In the genomic region with DNA sequence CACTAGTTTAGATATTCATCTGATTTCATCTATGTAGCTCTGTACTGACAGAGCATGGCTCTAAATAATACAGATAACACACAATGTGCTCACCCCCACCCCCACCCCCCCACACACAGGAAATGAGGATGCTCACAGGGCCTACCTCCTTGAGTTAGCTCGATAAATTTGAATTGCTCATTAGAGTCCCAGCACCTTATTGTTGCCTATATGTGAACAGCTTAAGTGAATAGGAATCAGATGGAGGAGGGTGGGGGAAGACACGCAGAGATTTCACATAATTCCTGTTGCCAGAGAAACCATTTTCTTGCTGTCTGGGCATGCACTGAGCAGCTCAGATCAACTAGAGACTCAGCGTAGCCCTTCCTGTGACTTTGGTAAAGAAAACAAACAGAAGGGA, we compare ENCODE assay signal across 17 mouse cellular contexts.
DNase-seq lines count a peak whose midpoint lies in the region; ATAC-seq and TF ChIP-seq lines count a peak whose summit lies in the region.
"Had no signal": no experiment of that assay in that cellular context is flagged by ENCODE, and none has a peak within 500 bp of the region (broad histone marks: within the 10 kb centered on the region; RNA-seq: fewer than 3 reads in every experiment).

No protein-coding gene starts in this region.

- WGBS in forebrain, postnatal 0 days, result 9% methylated on average over 3 of the region's 3 CpGs
- 6% methylated on average over 3 of the region's 3 CpGs for WGBS in midbrain, embryonic 14.5 days

- DNase-seq in frontal cortex, postnatal 36 days (ENCODE audit: low spot score in 2 of 2), result no peak
- DNase-seq in brain, embryonic 14.5 days (ENCODE audit: low read depth), result peak; percentile 87
- DNase-seq in forebrain, postnatal 0 days, result peak; percentile 71
- peak; percentile 74 for DNase-seq in midbrain, embryonic 14.5 days
- DNase-seq in heart, adult 8-10 months (ENCODE audit: low spot score), result no peak
- no peak for DNase-seq in spleen, postnatal 14 days (ENCODE audit: low spot score in 2 of 2)
- DNase-seq: cerebellum, postnatal 14 days; heart, postnatal 36 days; kidney, adult 2 months; lung, postnatal 4 days; thymus, postnatal 25 days had no signal

- TF ChIP-seq CTCF in brain, embryonic 14.5 days (IDR thresholded peaks at IDR 0.05; ENCODE audit: borderline replicate concordance, extremely low read depth, insufficient read depth, insufficient read length), result no peak
- TF ChIP-seq CTCF in forebrain, postnatal 0 days (IDR thresholded peaks at IDR 0.05; ENCODE audit: low read depth), result no peak

- H3K9me3 ChIP-seq in forebrain, postnatal 0 days (ENCODE audit: low read length), result no peaks in the 10 kb centered on the region
- H3K9me3 ChIP-seq in midbrain, embryonic 14.5 days (ENCODE audit: control insufficient read depth, low read length), result no peaks in the 10 kb centered on the region
- H3K9me3 ChIP-seq: heart, embryonic 10.5 days; limb, embryonic 10.5 days; liver, embryonic 15.5 days had no signal

- no peak overlapping the region; the same call in 1 of the 2 replicates for H3K9ac ChIP-seq in forebrain, postnatal 0 days
- no peak overlapping the region for H3K9ac ChIP-seq in midbrain, embryonic 14.5 days (replicated peaks; ENCODE audit: low read length)
- H3K9ac ChIP-seq: liver, embryonic 15.5 days had no signal

- H3K4me2 ChIP-seq in forebrain, postnatal 0 days (ENCODE audit: low read depth), result no peak overlapping the region
- H3K4me2 ChIP-seq in midbrain, embryonic 14.5 days (ENCODE audit: low read length), result peak overlapping the region; percentile 19; the same call in 1 of the 2 replicates
- H3K4me2 ChIP-seq: liver, embryonic 15.5 days had no signal

- H3K4me1 ChIP-seq in forebrain, postnatal 0 days (ENCODE audit: insufficient read depth), result peaks cover 9% of the 10 kb centered on the region; the same call in 1 of the 2 replicates
- H3K4me1 ChIP-seq in midbrain, embryonic 14.5 days (ENCODE audit: control insufficient read depth, insufficient read depth, low read length), result peaks cover 27% of the 10 kb centered on the region
- H3K4me1 ChIP-seq: heart, embryonic 10.5 days; liver, embryonic 15.5 days had no signal

- TF ChIP-seq POLR2A in brain, embryonic 14.5 days (IDR thresholded peaks at IDR 0.05; ENCODE audit: borderline replicate concordance, extremely low read depth, insufficient read depth, insufficient read length, poor library complexity, severe bottlenecking), result no peak

- H3K27me3 ChIP-seq in forebrain, postnatal 0 days (ENCODE audit: insufficient read depth, low read length), result no peaks in the 10 kb centered on the region
- H3K27me3 ChIP-seq in midbrain, embryonic 14.5 days (ENCODE audit: control insufficient read depth, insufficient read depth, low read length), result no peaks in the 10 kb centered on the region
- H3K27me3 ChIP-seq: liver, embryonic 15.5 days had no signal

- no peak overlapping the region for H3K4me3 ChIP-seq in forebrain, postnatal 0 days (ENCODE audit: low read depth, low read length)
- no peak overlapping the region for H3K4me3 ChIP-seq in midbrain, embryonic 14.5 days (replicated peaks; ENCODE audit: low read depth, low read length)
- H3K4me3 ChIP-seq: heart, embryonic 10.5 days; limb, embryonic 10.5 days; liver, embryonic 15.5 days; myocyte had no signal

- ATAC-seq in frontal cortex, adult (ENCODE audit: low TSS enrichment), result peak; percentile 53
- peak; percentile 96 for ATAC-seq in forebrain, postnatal 0 days
- peak; percentile 53; the same call in 1 of the 2 replicates for ATAC-seq in midbrain, embryonic 14.5 days (ENCODE audit: low FRiP score, low TSS enrichment)
- no peak for ATAC-seq in activated CD4-positive, CD25-positive, alpha-beta regulatory T cell, adult 4 months

- H3K36me3 ChIP-seq in forebrain, postnatal 0 days (ENCODE audit: insufficient read depth), result no peaks in the 10 kb centered on the region
- H3K36me3 ChIP-seq in midbrain, embryonic 14.5 days (ENCODE audit: control insufficient read depth, insufficient read depth, low read length), result no peaks in the 10 kb centered on the region
- H3K36me3 ChIP-seq: heart, embryonic 10.5 days; limb, embryonic 10.5 days; liver, embryonic 15.5 days had no signal

- H3K27ac ChIP-seq in forebrain, postnatal 0 days (ENCODE audit: low read depth, low read length), result peak overlapping the region; percentile 42; the same call in 1 of the 2 replicates
- H3K27ac ChIP-seq in midbrain, embryonic 14.5 days (replicated peaks; ENCODE audit: low read depth, low read length), result peak overlapping the region; percentile 37; the same call in 1 of the 2 replicates
- H3K27ac ChIP-seq: heart, embryonic 10.5 days; limb, embryonic 10.5 days; liver, embryonic 15.5 days had no signal

Comparison
In these comparisons a context has a peak if more than half of its experiments do, and no peak if none do; other contexts are left out.
1. DNase-seq: peak in brain, embryonic 14.5 days (single experiment), forebrain, postnatal 0 days (single experiment) and midbrain, embryonic 14.5 days (single experiment); none in frontal cortex, postnatal 36 days (0 of 2), heart, adult 8-10 months (single experiment) and spleen, postnatal 14 days (0 of 2).